Mouse (Mus musculus) gastrocnemius, adult 2 months (tissue): Measurements from ENCODE around the gene Bche. TPM values are rescaled to one million over a fixed set of nuclear protein-coding genes. Genes with fewer than 3 reads are reported as not detected.

Experiments used
- DNase-seq: peaks from one replicate; pipeline ENCODE4 v3.0.0; 2022
- H3K27ac ChIP-seq: fragments of 200-600 bp; 2 replicates; pipeline ENCODE4 v1.8.1; 2022; ENCODE audit warnings: mild to moderate bottlenecking
- H3K4me3 ChIP-seq: fragments of 200-600 bp; 2 replicates; pipeline ENCODE4 v1.8.1; 2022; ENCODE audit warnings: mild to moderate bottlenecking, moderate library complexity
- CTCF ChIP-seq: fragments of 200-600 bp; IDR thresholded peaks from 2 replicates; pipeline ENCODE4 v1.8.1; 2022; ENCODE audit warnings: antibody characterized with exemption, mild to moderate bottlenecking, moderate library complexity
- intact Hi-C: fragments of 180-260 bp; cut with DNase I; formaldehyde crosslinking; loops from one replicate; pipeline ENCODE4 v1.15.1; 2025
- total RNA-seq, 2 experiments: library from RNA; stranded (reverse); gene quantifications; 2 replicates each; pipeline ENCODE4 v1.2.3; 2021

The Bche gene
- total RNA-seq, 2 experiments from 2014 or later, result 0.94 to 2.2 TPM

DNA sequence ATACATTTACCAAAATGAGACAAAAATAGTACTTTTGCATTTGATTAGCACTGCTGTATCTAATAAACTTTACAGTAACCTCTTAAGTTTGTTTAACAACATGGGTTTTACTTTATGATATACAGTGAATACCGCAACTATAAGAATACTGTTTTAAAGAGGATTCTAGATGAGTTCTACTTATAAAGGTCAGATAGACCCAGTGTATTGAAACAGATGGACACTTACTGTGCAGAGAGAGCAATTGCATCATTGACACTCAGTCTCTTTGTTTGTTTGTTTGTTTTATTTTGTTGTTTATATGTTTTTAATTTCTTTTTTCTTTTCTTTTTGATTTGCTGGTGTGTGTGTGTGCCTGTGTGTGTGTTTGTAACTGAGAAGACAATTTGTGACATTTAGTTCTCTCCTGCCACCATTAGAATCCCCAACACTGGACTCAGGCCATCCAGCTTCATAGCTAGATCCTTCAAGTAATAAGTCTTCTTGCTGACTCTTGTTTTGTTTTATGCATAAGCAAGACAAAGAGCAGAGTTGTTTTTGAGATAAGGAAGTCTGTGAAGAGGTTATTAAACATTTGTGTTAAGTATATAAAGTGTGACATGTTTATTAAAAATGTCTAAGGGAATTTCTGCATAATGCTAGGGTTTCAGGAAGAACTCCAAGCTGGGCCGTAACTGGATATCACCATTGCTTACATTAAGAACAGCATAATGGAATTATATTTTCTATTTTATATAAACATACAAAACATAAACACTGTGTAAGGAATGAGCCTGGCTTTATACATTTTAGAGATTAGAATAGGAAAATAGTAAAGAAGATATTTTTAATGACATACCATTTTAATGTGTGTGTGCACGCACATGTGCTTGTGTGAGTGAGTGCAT lies 40.7 kb downstream of the Bche start:
- intact Hi-C loops, result no loop called here
- DNase-seq, result no peak
- Histone ChIP-seq H3K27ac (no peak overlapping the region), H3K4me3 (no peak overlapping the region)
- TF ChIP-seq CTCF, result no peak

DNA sequence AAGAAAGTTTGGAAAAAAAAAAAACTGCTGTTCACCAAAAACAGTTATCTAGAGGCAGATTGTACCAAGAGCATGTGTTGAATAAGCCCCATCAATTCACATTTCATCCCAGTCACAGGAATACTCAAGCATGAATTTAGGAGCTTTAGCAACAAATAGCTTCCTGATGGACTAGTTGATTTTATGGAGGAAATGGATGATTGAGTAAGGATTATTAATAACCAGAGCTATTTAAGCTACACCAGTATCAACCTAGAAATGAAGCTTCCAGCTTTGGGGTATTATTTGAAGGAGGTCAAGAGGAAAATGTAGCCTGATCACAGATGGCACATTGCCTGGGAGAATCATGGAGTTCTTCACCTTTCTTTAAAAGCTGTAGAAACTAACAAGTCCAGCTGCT lies 57.9 kb downstream of the Bche start:
- no peak overlapping the region for H3K4me3 ChIP-seq

DNA sequence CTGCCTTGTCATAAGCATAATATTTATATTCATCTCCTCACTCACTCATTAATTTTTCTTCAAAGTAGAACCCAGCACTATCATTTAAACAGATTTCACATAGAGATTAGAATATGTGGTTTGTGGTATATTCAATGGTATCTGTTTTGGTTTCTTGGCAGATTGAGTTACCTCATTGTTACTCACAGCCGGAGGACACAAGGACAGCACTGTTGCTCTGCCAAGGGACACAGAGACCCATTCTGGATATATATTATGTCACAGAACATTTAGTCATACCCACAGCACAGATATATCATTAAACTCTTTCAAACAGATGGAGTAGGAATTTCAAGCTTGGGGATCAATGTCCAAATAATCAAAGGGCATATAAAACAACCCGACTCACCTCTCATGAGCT lies 61.2 kb downstream of the Bche start:
- Histone ChIP-seq H3K4me3 (no peak overlapping the region), H3K27ac (no peak overlapping the region)
- intact Hi-C loops, result no loop called here
- DNase-seq, result no peak
- TF ChIP-seq CTCF, result no peak

More for the DNA sequence above, 57.9 kb downstream of the Bche start:
- DNase-seq, result no peak
- intact Hi-C loops, result no loop called here
- no peak for TF ChIP-seq CTCF
- no peak overlapping the region for H3K27ac ChIP-seq

DNA sequence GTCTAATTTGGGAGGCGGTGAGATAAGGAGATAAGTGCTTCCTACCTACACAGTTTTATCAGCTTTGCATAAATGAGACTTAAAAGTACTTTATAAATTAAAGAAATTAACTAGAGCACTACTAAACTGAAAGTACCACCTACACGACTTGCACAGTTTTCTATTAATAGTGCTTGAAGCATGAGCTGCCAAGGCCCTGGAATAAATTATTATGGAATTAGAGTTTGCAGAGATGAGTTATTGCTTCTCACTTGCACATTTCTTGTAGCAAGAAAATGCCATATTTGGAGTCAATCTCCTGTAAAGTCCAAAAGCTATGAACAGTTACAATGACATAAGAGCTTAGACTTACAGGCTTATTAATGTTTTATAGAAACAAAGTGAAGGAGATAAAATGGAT lies 96.8 kb downstream of the Bche start:
- intact Hi-C loops, result no loop called here
- no peak overlapping the region for H3K4me3 ChIP-seq
- DNase-seq, result no peak
- TF ChIP-seq CTCF, result no peak
- H3K27ac ChIP-seq, result no peak overlapping the region

DNA sequence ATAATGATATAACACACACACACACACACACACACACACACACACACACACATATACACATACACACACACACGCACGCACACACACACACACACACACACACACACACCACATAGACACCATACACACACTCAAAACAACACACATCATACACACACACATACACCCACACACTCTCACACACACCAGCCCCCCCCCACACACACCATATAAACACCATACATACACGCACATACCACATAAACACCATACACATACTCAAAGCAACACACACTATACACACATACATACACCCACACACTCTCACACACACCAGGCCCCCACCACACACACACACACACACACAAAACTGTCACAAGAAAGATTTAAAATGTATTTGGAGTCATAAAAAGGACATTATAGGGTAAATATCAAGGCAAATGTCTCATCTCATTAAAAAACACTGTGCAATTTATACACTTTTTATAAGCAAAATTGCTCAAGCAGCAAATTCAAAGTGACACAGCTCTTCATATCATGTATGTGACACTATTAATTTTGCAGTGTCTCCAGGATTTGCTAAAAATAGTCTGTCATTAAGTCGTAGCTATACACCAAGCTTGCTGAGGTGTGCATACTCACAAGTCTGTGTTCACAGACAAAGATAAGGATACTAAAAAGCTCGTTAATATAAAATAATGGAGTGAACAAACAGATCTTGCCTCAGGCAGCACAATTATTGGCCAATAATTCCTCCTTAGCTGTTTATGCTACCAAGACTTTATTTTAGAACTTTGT lies 116.3 kb downstream of the Bche start:
- H3K4me3 ChIP-seq, result no peak overlapping the region
- no peak overlapping the region for H3K27ac ChIP-seq
- no peak for DNase-seq
- no peak for TF ChIP-seq CTCF
- intact Hi-C loops, result no loop called here
